Comparison of ENCODE assay signal across 10 mouse cellular contexts in genomic region chr7:142657821-142658614, GRCm38 (mm10). TPM values are rescaled to one million over a fixed set of nuclear protein-coding genes. Genes with fewer than 3 reads are reported as not detected.
DNase-seq lines count a peak whose midpoint lies in the region; ATAC-seq lines count a peak whose summit lies in the region.
"Had no signal": no experiment of that assay in that cellular context is flagged by ENCODE, and none has a peak within 500 bp of the region (broad histone marks: within the 10 kb centered on the region; RNA-seq: fewer than 3 reads in every experiment).

No protein-coding gene starts in this region.

- WGBS in neural tube, embryonic 11.5 days, result under 1% methylated on average over 34 of the region's 34 CpGs
- WGBS in limb, embryonic 12.5 days, result under 1% methylated on average over 34 of the region's 34 CpGs
- under 1% methylated on average over 34 of the region's 34 CpGs for WGBS in stomach, embryonic 15.5 days

- peak; percentile 40 for DNase-seq in neural tube, embryonic 11.5 days (ENCODE audit: low spot score)
- no peak for DNase-seq in neural tube, embryonic 10.5 days (ENCODE audit: extremely low spot score, low spot score)
- no peak for DNase-seq in adrenal gland, postnatal 25 days
- DNase-seq: right cerebral cortex, postnatal 4 days had no signal

- peaks cover 4% of the 10 kb centered on the region; the same call in 1 of the 2 replicates for H3K4me1 ChIP-seq in erythroblast, embryonic 14.5 days (ENCODE audit: control insufficient read depth)
- H3K4me1 ChIP-seq in neural tube, embryonic 11.5 days (ENCODE audit: control insufficient read depth, insufficient read depth, low read length), result no peaks in the 10 kb centered on the region
- H3K4me1 ChIP-seq in limb, embryonic 12.5 days (replicated peaks), result peaks cover 33% of the 10 kb centered on the region
- H3K4me1 ChIP-seq in stomach, embryonic 15.5 days, result peaks cover 31% of the 10 kb centered on the region

- H3K36me3 ChIP-seq in erythroblast, embryonic 14.5 days (ENCODE audit: control insufficient read depth), result no peaks in the 10 kb centered on the region; the same call in 1 of the 2 replicates
- H3K36me3 ChIP-seq in neural tube, embryonic 11.5 days (ENCODE audit: control insufficient read depth, insufficient read depth, low read length), result no peaks in the 10 kb centered on the region
- peaks cover 38% of the 10 kb centered on the region for H3K36me3 ChIP-seq in limb, embryonic 12.5 days
- H3K36me3 ChIP-seq in stomach, embryonic 15.5 days, result peaks cover 5% of the 10 kb centered on the region; the same call in 1 of the 2 replicates

- H3K27me3 ChIP-seq in erythroblast, embryonic 14.5 days (ENCODE audit: control insufficient read depth), result peaks cover 95% of the 10 kb centered on the region
- peaks cover 90% of the 10 kb centered on the region for H3K27me3 ChIP-seq in neural tube, embryonic 11.5 days (ENCODE audit: control insufficient read depth, insufficient read depth, low read length)
- H3K27me3 ChIP-seq in limb, embryonic 12.5 days, result peaks cover 88% of the 10 kb centered on the region
- peaks cover 66% of the 10 kb centered on the region for H3K27me3 ChIP-seq in stomach, embryonic 15.5 days (replicated peaks)

- H3K9ac ChIP-seq in neural tube, embryonic 11.5 days (ENCODE audit: low read length), result peak overlapping the region; percentile 50
- peak overlapping the region; percentile 96 for H3K9ac ChIP-seq in limb, embryonic 12.5 days (replicated peaks)
- peak overlapping the region; percentile 61 for H3K9ac ChIP-seq in stomach, embryonic 15.5 days

- peaks cover 4% of the 10 kb centered on the region; the same call in 1 of the 2 replicates for H3K9me3 ChIP-seq in erythroblast, embryonic 14.5 days (ENCODE audit: control insufficient read depth, low read length)
- H3K9me3 ChIP-seq in neural tube, embryonic 11.5 days (ENCODE audit: control insufficient read depth, low read length), result no peaks in the 10 kb centered on the region
- H3K9me3 ChIP-seq in limb, embryonic 12.5 days, result no peaks in the 10 kb centered on the region
- H3K9me3 ChIP-seq in stomach, embryonic 15.5 days, result no peaks in the 10 kb centered on the region

- H3K27ac ChIP-seq in neural tube, embryonic 11.5 days (ENCODE audit: low read depth, low read length), result 0 out of 2 replicates have a peak overlapping the region, but pooled peaks have one; percentile 21
- H3K27ac ChIP-seq in limb, embryonic 12.5 days, result peak overlapping the region; percentile 98
- peak overlapping the region; percentile 91 for H3K27ac ChIP-seq in stomach, embryonic 15.5 days

- H3K4me2 ChIP-seq in neural tube, embryonic 11.5 days (ENCODE audit: low read depth), result peak overlapping the region; percentile 48
- peak overlapping the region; percentile 66 for H3K4me2 ChIP-seq in limb, embryonic 12.5 days
- peak overlapping the region; percentile 66 for H3K4me2 ChIP-seq in stomach, embryonic 15.5 days

- no peak for ATAC-seq in erythroblast, adult 5-6 weeks (replicated peaks; ENCODE audit: low FRiP score, poor library complexity, severe bottlenecking)
- no peak for ATAC-seq in neural tube, embryonic 11.5 days (ENCODE audit: insufficient read depth, low FRiP score, low TSS enrichment)
- no peak for ATAC-seq in limb, embryonic 12.5 days (ENCODE audit: insufficient number of reproducible peaks, insufficient read depth, low FRiP score, low TSS enrichment, low read depth)
- no peak for ATAC-seq in stomach, embryonic 15.5 days (ENCODE audit: insufficient read depth, low FRiP score, low read depth)
- ATAC-seq in activated CD4-positive, CD25-positive, alpha-beta regulatory T cell, adult 4 months, result no peak

- H3K4me3 ChIP-seq in erythroblast, embryonic 14.5 days (replicated peaks), result peak overlapping the region; percentile 51
- H3K4me3 ChIP-seq in neural tube, embryonic 11.5 days (ENCODE audit: low read depth, low read length), result peak overlapping the region; percentile 43
- H3K4me3 ChIP-seq in limb, embryonic 12.5 days (replicated peaks), result peak overlapping the region; percentile 66
- peak overlapping the region; percentile 53 for H3K4me3 ChIP-seq in stomach, embryonic 15.5 days (replicated peaks)

RNA-seq across cellular contexts. Expression of gene Igf2, which starts 8.6 kb away (rescaled TPM):
- polyA plus RNA-seq in erythroblast, embryonic 14.5 days (2012), result 3.3 and 4.3 TPM in 2 replicates
- not detected in 2 replicates for total RNA-seq in erythroblast, adult 5-6 weeks (2015; ENCODE audit: low replicate concordance)
- not detected in 2 replicates for total RNA-seq in erythroblast, adult 5-6 weeks (2017; ENCODE audit: low replicate concordance)
- polyA plus RNA-seq in neural tube, embryonic 11.5 days (2014; fragmentation: Nextera tagmentation; extraction: Ambion mirVana), result 316 and 368 TPM in 2 replicates
- 815 and 938 TPM in 2 replicates for polyA plus RNA-seq in limb, embryonic 12.5 days (2016; fragmentation: Nextera tagmentation; extraction: Ambion mirVana)
- 964 and 1,001 TPM in 2 replicates for polyA plus RNA-seq in stomach, embryonic 15.5 days (2015; fragmentation: Nextera tagmentation; extraction: Ambion mirVana)
- total RNA-seq in adrenal gland, postnatal 25 days (2021), result 6.7 and 7.9 TPM in 2 replicates
- under 1 TPM in 1 of 2 experiments, not detected in 1; 0.24 TPM for polyA plus RNA-seq in activated CD4-positive, CD25-positive, alpha-beta regulatory T cell, adult 4 months (2017; shearing (Covaris generic))

RNA-seq across cellular contexts. Expression of gene Gm49394, which starts 11.7 kb away (rescaled TPM):
- 0.01 TPM in 1 of 2 replicates, not detected in the other for polyA plus RNA-seq in erythroblast, embryonic 14.5 days (2012)
- total RNA-seq in erythroblast, adult 5-6 weeks (2015; ENCODE audit: low replicate concordance), result not detected in 2 replicates
- not detected in 2 replicates for total RNA-seq in erythroblast, adult 5-6 weeks (2017; ENCODE audit: low replicate concordance)
- polyA plus RNA-seq in neural tube, embryonic 11.5 days (2014; fragmentation: Nextera tagmentation; extraction: Ambion mirVana), result not detected in 2 replicates
- not detected in 2 replicates for polyA plus RNA-seq in limb, embryonic 12.5 days (2016; fragmentation: Nextera tagmentation; extraction: Ambion mirVana)
- polyA plus RNA-seq in stomach, embryonic 15.5 days (2015; fragmentation: Nextera tagmentation; extraction: Ambion mirVana), result 0.10 and 0.14 TPM in 2 replicates
- not detected in 2 replicates for total RNA-seq in adrenal gland, postnatal 25 days (2021)
- polyA plus RNA-seq in activated CD4-positive, CD25-positive, alpha-beta regulatory T cell, adult 4 months (2017; shearing (Covaris generic)), result not detected
- polyA plus RNA-seq: large intestine, adult 2 months had no signal

Comparison
In these comparisons a context has a peak if more than half of its experiments do, and no peak if none do; other contexts are left out.
1. H3K27ac ChIP-seq: peak in every context shown above with its lines; median percentile 98 in limb, embryonic 12.5 days; 91 in stomach, embryonic 15.5 days; 21 in neural tube, embryonic 11.5 days.
2. RNA of gene Igf2, which starts 8.6 kb away (polyA plus RNA-seq): 964 to 1,001 TPM in stomach, embryonic 15.5 days, 815 to 938 TPM in limb, embryonic 12.5 days and 316 to 368 TPM in neural tube, embryonic 11.5 days; 3.3 to 4.3 TPM in erythroblast, embryonic 14.5 days and 0.24 TPM in activated CD4-positive, CD25-positive, alpha-beta regulatory T cell, adult 4 months; every median in the first group is over 10 times any median in the second.
3. Peak in every context shown above with its lines, with median percentiles within 50 percentile points of each other: H3K4me3 ChIP-seq, H3K4me2 ChIP-seq and H3K9ac ChIP-seq.